Comparison of ENCODE assay signal across 9 mouse cellular contexts in genomic region chr17:93762349-93762748, GRCm38 (mm10).
A peak's percentile ranks its signal among the peaks of the same experiment; 100 is the strongest.
DNase-seq lines count a peak whose midpoint lies in the region; ATAC-seq and TF ChIP-seq lines count a peak whose summit lies in the region.
"Had no signal": no experiment of that assay in that cellular context is flagged by ENCODE, and none has a peak within 500 bp of the region (broad histone marks: within the 10 kb centered on the region; RNA-seq: fewer than 3 reads in every experiment).

No protein-coding gene starts in this region.

- H3K4me2 ChIP-seq in hindbrain, embryonic 12.5 days (replicated peaks), result no peak overlapping the region
- H3K4me2 ChIP-seq: embryonic facial prominence, embryonic 13.5 days had no signal

- peak; percentile 56; the same call in 1 of the 2 replicates for ATAC-seq in hindbrain, embryonic 12.5 days (ENCODE audit: low FRiP score)

- no peak overlapping the region for H3K9ac ChIP-seq in heart, adult 2 months (ENCODE audit: low read depth, low read length)
- H3K9ac ChIP-seq in hindbrain, embryonic 12.5 days, result no peak overlapping the region
- H3K9ac ChIP-seq: embryonic facial prominence, embryonic 13.5 days had no signal

- TF ChIP-seq EP300 in heart, adult 2 months (IDR thresholded peaks at IDR 0.05; ENCODE audit: insufficient read depth, low read depth, low read length), result no peak

- no peaks in the 10 kb centered on the region for H3K27me3 ChIP-seq in heart, adult 2 months (ENCODE audit: control insufficient read depth, insufficient read depth, low read length)
- H3K27me3 ChIP-seq in hindbrain, embryonic 12.5 days, result no peaks in the 10 kb centered on the region
- H3K27me3 ChIP-seq: embryonic facial prominence, embryonic 13.5 days had no signal

- H3K27ac ChIP-seq in heart, adult 2 months, result no peak overlapping the region
- H3K27ac ChIP-seq in hindbrain, embryonic 12.5 days, result no peak overlapping the region
- H3K27ac ChIP-seq: embryonic facial prominence, embryonic 13.5 days had no signal

- WGBS in heart, adult 2 months, result 8% methylated on average over 1 of the region's 1 CpGs
- WGBS in hindbrain, embryonic 12.5 days, result 14% methylated on average over 1 of the region's 1 CpGs

- TF ChIP-seq CTCF in heart, adult 2 months (IDR thresholded peaks at IDR 0.05), result peak; percentile 30; the same call in 1 of the 2 replicates

- no peaks in the 10 kb centered on the region for H3K36me3 ChIP-seq in heart, adult 2 months (ENCODE audit: control insufficient read depth, insufficient read depth, low read length)
- no peaks in the 10 kb centered on the region for H3K36me3 ChIP-seq in hindbrain, embryonic 12.5 days
- H3K36me3 ChIP-seq: embryonic facial prominence, embryonic 13.5 days had no signal

- no peak for TF ChIP-seq POLR2A in heart, adult 2 months (IDR thresholded peaks at IDR 0.05; ENCODE audit: insufficient read depth, low read depth, low read length)

- DNase-seq in heart, adult 2 months, result no peak
- DNase-seq in heart, postnatal 10 days, result no peak
- DNase-seq in thymus, postnatal 0 days (ENCODE audit: low spot score), result peak; percentile 13
- no peak for DNase-seq in thymus, adult 18-20 months
- peak; percentile 5 for DNase-seq in telencephalon, adult 2 months (ENCODE audit: low read depth, low spot score)
- DNase-seq in B cell, adult 2 months, result no peak
- no peak for DNase-seq in heart, adult 8-10 months (ENCODE audit: low spot score)

- no peaks in the 10 kb centered on the region for H3K9me3 ChIP-seq in hindbrain, embryonic 12.5 days (replicated peaks)
- H3K9me3 ChIP-seq: embryonic facial prominence, embryonic 13.5 days had no signal

- no peaks in the 10 kb centered on the region for H3K79me2 ChIP-seq in heart, adult 2 months (replicated peaks; ENCODE audit: control insufficient read depth, insufficient read depth, low read length)

- intact Hi-C loops in heart, adult 2 months (cut with DNase I), result no loop called here
- intact Hi-C loops in heart, postnatal 10 days (cut with DNase I), result loop anchor here (5.0 kb wide), 2 partner anchors 790 to 975 kb away; no protein-coding TSS in a partner anchor

- H3K4me1 ChIP-seq in heart, adult 2 months (ENCODE audit: control insufficient read depth, insufficient read depth, low read length), result no peaks in the 10 kb centered on the region
- H3K4me1 ChIP-seq in hindbrain, embryonic 12.5 days, result no peaks in the 10 kb centered on the region
- H3K4me1 ChIP-seq: embryonic facial prominence, embryonic 13.5 days had no signal

- no peak overlapping the region for H3K4me3 ChIP-seq in heart, adult 2 months
- no peak overlapping the region for H3K4me3 ChIP-seq in hindbrain, embryonic 12.5 days
- H3K4me3 ChIP-seq: embryonic facial prominence, embryonic 13.5 days had no signal

Comparison
In these comparisons a context has a peak if more than half of its experiments do, and no peak if none do; other contexts are left out.
1. DNase-seq: peak in thymus, postnatal 0 days (single experiment) and telencephalon, adult 2 months (single experiment); none in heart, adult 2 months (0 of 2), heart, postnatal 10 days (0 of 2), thymus, adult 18-20 months (0 of 2), B cell, adult 2 months (0 of 2) and heart, adult 8-10 months (single experiment).